Mouse (Mus musculus) adrenal gland, adult 2 months (tissue): ENCODE measurements at regions not wholly inside any gene's neighbourhood (a gene's known extent, or its start where the extent isn't known, plus 50 kb on each side); places are given as distances from the start of the nearest gene placed in this dataset.

Experiments
- DNase-seq: peaks from one replicate; pipeline ENCODE4 v3.0.0; 2021

- no peak for DNase-seq
Measured at GRCm38 (mm10) chr2:106318695-106319266, 315.4 kb upstream of the Dnajc24 start.

GRCm38 (mm10) chr2:106346781-106347180, 343.4 kb upstream of the Dnajc24 start:
- DNase-seq = no peak

DNA sequence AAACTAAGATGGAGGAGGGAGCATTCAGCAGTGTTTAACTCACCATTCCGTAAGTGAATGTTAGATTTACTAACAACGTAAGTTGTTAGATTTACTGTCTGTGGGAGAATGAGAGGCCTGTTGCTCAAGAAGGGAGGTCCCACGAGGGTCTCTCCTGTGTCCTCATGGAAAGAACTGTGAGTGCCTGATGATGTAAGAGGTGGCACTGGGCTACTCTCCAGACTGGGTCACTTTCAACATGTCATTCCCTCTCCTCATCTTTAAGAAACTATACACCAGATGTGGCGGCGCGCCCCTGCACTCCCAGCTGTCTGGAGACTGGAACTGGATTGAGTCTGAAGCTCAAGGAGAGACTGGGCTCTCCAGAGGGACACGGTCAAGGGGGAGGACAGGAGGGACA, 343.9 kb upstream of the Dnajc24 start:
- DNase-seq = no peak

DNA sequence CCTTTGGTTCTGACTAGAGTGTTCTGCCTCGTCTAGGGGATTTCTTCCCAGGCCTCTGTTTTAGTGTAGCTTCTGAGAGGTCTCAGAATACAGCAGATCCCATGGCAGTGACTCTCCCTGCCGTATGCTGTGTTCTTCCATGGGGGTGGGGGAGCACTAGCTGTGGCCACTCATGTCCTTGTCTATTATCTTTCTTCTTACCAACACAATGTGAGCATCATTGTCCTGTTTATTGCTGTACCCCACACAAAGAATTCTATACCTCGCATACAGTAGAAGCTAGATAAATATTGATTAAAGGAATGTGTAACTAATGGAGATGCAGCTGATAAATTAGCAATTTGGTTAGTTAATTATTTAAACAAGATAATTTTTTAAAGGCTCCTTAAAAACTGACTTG, 337.5 kb upstream of the Mpped2 start:
- no peak for DNase-seq

DNA sequence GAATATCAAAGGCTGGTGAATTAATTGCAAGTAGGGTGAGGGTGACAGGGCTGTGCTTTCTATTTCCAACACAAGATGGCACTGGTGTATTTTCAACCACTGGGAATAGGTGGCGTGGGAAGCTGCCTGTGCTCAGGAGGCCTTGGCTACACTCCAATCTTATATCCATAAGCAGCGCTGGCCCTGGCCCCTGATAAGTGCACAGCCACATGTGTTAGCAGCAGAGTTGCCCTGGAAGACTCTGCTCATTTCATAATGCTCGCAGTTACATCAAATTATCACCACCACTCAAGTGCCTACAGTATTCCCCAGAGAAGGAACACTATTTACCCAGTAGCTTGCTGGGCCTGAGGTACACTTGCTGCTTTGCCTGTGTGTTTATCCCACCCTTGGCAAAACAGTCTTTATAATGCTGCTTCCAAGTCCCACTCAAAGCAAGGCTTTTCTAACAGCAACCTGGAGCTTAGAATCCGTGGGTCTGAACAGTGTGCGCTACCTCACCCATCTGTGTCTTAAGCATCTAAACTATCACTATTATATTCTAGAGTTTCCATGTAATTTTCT, 337.0 kb upstream of the Mpped2 start:
- DNase-seq = peak; percentile 67

DNA sequence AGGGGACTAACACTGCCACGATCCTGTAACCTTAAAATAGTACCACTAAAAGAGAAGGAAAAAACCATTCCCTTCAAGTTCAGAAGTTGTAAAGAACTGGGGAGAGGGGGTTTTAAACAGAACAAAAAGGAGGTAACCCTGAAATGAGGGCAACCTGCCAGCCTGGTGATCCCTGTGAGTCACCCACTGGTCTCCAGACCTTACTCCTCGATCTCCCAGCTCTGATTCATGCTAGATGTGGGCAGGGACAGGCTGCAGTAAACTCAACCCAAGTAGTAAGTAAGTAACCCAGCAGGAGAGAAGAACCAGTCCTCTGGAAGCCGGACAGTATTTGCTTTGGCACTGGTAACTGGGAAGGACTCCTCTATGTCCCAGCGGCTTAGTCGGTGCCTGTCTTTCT, 324.4 kb upstream of the Mpped2 start:
- peak; percentile 65 for DNase-seq

DNA sequence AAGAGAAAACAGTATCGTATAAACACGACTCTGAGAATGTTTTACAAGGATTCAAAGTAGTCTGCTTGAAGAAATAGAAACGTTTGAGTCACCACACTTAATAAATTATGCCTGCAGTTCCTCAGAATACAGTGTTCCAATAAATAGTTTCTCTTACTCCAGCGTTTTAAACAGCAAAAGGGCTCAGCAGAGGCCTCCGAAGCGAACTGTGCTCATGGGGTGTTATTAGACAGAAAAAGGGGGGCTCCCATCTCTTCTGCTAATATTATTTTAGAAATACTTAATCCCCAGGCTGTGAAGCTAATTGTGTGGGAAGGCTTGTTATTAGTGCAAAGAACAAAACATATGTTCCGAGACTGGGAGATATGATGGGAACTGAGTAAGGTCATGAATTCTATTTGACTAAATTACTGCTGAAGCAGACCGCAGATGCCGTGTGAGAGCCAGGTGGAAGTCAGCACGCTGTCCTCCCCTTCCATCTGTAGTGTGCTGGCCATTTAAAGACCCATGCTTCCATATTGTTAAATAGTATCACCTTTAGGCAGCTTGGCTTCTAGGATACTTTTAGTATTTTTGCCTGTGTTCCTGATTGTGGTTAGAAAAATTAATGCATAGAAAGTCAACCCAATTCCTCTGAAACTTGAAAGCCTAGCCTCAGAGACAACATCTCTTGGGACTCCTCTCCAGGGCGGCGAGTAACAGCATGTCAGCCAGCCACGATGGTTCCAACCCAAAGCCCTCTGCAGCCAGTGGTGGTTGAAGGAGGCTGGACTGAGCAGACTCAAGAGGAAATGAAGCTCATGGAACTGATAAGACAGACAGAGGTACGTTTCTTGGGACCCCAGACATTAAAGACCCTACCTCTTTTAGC, 309.4 kb upstream of the Mpped2 start:
- DNase-seq = no peak

DNA sequence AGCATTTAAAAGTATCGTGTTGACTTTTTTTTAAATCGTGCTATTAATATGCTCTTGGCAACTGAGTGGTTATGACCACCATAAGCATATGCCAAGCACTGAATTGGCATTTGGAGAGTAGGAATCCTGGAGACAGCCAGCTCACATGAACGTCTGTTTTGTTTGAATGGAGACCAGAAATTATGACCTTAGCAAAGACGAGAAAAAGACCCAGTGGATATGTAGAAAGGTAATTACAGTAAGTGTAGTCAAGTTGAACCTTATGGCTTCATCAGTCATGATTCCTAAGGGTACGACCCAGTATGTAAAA, 308.8 kb upstream of the Mpped2 start:
- no peak for DNase-seq

DNA sequence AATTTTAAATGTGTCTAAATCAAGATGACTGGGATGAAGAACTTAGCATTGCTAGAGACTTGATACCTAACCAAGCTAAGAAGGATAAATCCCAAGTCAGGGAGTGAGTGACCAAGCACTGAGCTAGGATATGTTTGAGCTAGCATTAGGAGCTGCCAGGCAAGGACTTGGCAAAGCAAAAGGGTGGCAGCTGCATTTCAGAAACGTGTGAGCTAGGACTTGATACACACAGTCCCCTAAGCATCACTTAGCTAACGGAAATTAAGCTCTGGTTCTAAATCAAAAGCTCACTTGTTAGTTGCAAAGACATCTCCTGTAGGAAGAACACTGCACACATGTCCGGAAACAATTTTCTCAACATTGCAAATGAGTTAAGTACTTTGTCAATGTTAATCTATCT, 308.2 kb upstream of the Mpped2 start:
- no peak for DNase-seq

DNA sequence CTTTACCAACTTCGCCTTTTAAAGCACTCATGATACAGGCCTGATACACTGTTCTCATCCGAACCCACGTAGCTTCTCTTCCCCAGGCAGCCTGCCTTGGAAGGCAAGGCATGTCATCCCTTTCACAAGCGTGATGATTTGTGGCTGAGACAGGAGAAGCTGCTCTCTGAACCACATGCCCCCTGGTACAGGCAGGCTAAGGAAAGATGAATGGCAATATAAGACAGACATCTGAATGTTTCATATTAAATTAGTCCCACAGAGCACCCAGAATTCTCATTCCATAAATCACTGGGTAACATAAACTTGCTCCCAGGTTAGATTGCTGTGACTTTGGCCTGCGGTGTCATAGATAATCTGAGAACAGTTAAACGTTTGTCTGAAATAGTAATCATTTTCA, 280.9 kb upstream of the Mpped2 start:
- DNase-seq = no peak

GRCm38 (mm10) chr2:106415474-106416019, 277.5 kb upstream of the Mpped2 start:
- no peak for DNase-seq

DNA sequence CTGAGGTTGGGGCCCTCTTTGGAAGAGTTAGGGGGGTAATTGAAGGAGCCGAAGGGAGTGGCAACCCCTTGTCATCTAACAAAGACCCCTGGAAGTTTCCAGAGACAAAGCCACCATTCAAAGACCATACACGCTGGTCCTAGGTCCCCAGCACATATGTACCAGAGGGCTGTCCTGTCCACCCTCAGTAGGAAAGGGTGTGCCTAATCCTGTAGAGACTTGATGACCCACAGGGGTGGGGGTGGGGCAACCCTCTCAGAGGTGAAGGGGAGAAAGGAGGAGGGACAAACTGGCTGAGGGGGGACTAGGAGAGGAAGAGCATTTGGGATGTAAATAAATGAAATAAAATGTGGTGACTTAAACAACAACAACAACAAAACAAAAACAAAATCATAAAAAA, 274.9 kb upstream of the Mpped2 start:
- no peak for DNase-seq

DNA sequence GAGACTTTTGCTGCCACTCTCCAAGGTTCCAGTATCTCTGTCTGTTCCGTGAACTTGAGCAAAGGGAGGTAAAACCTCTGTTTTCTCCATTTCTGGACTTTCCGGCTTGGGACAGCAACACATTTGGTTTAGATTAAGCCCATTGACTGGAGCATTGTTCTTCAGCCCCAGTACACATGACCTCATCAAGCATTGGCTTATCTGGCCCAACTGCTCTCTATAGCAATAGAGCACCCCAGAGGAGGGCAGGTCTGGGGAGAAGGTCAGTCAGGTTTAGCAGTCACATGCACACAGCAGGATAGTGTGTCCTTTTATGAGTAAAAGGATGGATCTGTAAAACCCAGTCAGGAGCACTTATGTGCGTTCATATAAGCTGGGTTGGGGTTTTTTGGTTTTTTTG, 268.1 kb upstream of the Mpped2 start:
- no peak for DNase-seq

GRCm38 (mm10) chr2:106425451-106425881, 267.6 kb upstream of the Mpped2 start:
- peak; percentile 46 for DNase-seq

- no peak for DNase-seq
Measured at GRCm38 (mm10) chr2:106426010-106426409, 267.1 kb upstream of the Mpped2 start.

- no peak for DNase-seq
Measured at GRCm38 (mm10) chr2:106427237-106427636, 265.8 kb upstream of the Mpped2 start.

DNA sequence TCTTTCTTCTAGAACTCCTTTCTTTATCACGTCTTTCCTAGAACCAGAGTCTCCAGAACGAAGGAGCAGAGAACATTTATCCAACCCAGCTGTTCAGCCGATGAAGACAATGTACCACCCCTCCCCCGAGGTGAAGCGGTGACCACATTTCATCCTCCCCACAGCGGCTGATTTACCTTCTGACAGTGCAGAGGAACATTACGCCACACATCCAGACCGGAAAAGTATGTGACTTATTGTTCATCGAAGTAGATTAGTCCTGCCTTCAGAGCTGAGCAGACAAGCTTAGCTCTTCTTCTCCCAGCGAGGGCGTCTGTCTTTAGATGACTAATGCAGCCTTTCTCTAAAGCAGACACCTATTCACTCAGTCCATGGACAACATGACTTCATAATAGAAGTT, 264.2 kb upstream of the Mpped2 start:
- peak; percentile 33 for DNase-seq

DNA sequence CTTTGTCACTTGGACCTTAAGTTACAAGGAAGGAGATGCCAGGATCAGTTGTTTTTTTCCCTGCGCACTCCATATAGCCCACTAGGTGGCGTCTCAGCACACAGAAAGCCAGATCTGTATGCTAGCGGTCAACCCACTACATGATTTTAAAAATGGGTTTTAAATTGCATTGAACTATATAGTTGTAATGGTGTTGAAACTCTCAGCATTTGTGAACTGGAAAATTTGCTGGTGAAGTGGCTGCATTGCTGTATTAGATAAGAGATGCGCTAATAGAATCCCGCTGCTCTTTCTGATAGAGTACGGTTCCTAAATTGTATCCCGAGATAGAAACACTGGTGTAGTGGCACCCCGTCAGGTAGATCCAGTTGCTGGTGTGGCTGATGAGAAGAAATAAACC, 261.9 kb upstream of the Mpped2 start:
- peak; percentile 73 for DNase-seq

GRCm38 (mm10) chr2:106431637-106432199, 261.4 kb upstream of the Mpped2 start:
- DNase-seq = no peak

DNA sequence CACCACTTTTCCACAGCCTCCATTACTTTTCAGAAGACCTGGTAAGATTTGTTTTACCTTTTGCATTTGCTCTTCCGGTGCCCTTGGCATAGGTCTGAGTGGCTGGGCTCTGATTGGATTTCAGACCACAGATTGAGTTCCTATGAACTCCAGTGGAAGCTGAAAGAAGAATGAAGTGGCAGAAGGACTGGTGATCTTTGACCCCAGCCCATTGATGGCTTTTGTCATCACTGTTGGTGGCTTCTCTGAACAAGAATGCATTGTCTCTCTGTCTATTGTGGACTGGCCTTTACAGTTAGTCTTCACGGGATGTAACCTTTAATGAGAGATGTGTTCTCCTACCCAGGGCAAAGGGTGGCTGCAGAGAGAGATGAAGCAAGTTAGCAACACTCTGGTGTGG, 256.9 kb upstream of the Mpped2 start:
- DNase-seq = no peak

- DNase-seq = no peak
Measured at GRCm38 (mm10) chr2:106454310-106454974, 238.6 kb upstream of the Mpped2 start.

- DNase-seq = no peak
Measured at GRCm38 (mm10) chr2:106455039-106455438, 238.0 kb upstream of the Mpped2 start.

DNA sequence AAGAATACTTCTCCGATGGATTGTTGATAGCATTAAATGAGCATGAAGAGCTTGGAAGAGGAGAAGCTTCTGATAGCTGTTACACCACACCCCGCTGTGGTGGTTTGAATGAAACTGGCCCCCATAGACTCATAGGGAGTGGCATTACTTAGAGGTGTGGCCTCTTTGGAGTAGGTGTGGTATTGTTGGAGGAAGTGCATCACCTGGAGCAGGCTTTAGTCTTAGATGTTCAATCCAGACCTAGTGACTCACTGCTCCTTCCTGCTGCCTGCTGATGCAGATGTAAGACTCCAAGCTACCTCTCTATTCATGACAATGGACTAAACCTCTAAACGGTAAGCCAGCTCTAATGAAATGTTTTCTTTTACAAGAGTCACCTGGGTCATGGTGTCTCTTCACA, 237.1 kb upstream of the Mpped2 start:
- no peak for DNase-seq
